Mouse (Mus musculus): ENCODE data around the gene Olfr1238.

Gene Olfr1238

GRCm38 (mm10) chr2:89409576-89409975, at the start of gene Olfr1238:
Olfr1238 (minus strand) TSS chr2:89409676.
- DNase-seq (ENCODE audit: low spot score in 2 of 2): no peak

DNA sequence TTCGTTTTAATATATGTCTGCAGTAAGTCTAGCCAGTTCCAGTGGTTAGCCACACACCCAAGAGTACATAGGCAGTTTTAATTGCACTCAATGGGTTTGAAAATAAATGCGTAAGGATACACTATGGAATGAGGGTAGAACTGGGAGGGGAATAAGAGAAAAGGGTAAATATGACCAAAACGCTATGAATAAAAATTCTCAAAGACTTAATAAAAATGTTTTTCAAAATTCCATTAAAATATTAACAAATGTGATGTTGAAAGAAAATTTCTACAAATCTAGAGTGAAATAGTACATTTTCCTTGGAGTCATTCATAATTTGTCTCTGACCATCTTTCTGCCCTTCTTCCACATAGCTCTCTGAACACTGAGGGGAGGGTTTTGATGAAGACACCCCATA, 33.4 kb upstream of the Olfr1238 start, which contains the start of gene Olfr1240:
Gene Olfr1240, minus strand, starts transcription at position 101 of the 400 bp plus-strand sequence.
- no peak for DNase-seq (ENCODE audit: low spot score in 2 of 2)

DNA sequence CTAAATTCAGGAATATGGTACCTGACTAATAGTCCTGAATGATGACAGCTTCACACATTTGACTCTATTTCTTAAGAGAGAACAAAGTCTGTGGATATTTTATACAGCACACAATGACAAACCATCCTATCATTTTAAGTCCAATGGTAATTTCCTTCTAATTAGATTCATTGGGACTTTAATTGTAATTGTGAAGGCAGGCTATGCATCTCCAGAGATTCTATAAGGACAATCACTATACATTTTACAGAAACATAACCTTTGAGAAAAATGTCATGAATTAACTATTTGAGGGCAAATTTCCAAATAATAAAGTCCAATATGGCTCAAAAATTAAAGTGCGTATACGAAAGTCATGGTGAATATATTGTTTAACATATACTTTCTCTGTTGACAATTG, 10.8 kb upstream of the Olfr1238 start, which contains the start of gene Olfr1239:
Gene Olfr1239, minus strand, starts transcription at position 101 of the 400 bp plus-strand sequence.
- DNase-seq (ENCODE audit: low spot score in 2 of 2): no peak

GRCm38 (mm10) chr2:89414557-89414956, 5.1 kb upstream of the Olfr1238 start:
- DNase-seq (ENCODE audit: low spot score in 2 of 2): no peak

- DNase-seq (ENCODE audit: low spot score in 2 of 2): no peak
Observed at GRCm38 (mm10) chr2:89400882-89401281, 8.6 kb downstream of the Olfr1238 start.

GRCm38 (mm10) chr2:89364765-89365164, 44.7 kb downstream of the Olfr1238 start, which contains the start of gene Olfr1234:
Olfr1234 (minus strand) TSS chr2:89364865.
- no peak for DNase-seq (ENCODE audit: low spot score in 2 of 2)
